Mouse (Mus musculus): ENCODE results near the gene Atp6v0c.

DNA sequence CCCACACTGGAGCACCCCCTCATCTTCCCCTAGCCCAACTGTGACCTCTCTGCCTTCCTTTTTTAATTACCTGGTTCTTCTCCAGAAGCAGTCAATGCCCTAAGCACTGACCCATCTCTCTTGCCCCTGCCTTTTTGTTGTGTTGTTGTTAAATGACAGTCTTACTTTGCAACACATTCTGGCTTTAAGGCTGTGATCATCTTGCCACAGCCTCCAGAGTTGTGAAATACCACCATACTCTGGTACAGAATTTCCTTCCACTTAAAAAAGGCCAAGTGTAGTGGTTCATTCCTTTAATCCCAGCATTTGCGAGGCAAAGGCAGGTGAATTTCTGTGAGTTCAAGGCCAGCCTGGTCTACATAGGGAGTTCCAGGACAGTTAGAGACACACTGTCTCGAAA, 21.4 kb upstream of the Atp6v0c start:
- no peak for TF ChIP-seq POLR2A (IDR thresholded peaks at IDR 0.05; ENCODE audit: extremely low read depth, insufficient read depth, low read length)
- no peak for TF ChIP-seq CTCF (IDR thresholded peaks at IDR 0.05; ENCODE audit: extremely low read depth, insufficient read depth, low read length)

Data from cortical plate, adult 2 months (tissue).